Mouse (Mus musculus) embryonic facial prominence, embryonic 11.5 days (tissue): ENCODE results near the gene Helz. TPM values are rescaled to one million over a fixed set of nuclear protein-coding genes. Genes with fewer than 3 reads are reported as not detected.

ENCODE experiments used
- ATAC-seq: fragments of 200-750 bp; cut with Nextera tagmentation; replicated peaks from 2 replicates; pipeline ENCODE4 v1.8.0; 2017; ENCODE audit warnings: low read depth; ENCODE audit not compliant: insufficient number of reproducible peaks, low FRiP score, low TSS enrichment
- DNase-seq: peaks from one replicate; pipeline ENCODE4 v3.0.0-alpha.2; 2015; ENCODE audit warnings: low spot score
- H3K27ac ChIP-seq: fragments of 300-500 bp; sonication (generic); replicated peaks from 2 replicates; pipeline ENCODE4 v1.5.1; 2014; ENCODE audit warnings: mild to moderate bottlenecking, low read depth, low read length, control low read depth
- H3K27me3 ChIP-seq: fragments of 300-500 bp; sonication (generic); 2 replicates; pipeline ENCODE4 v1.6.1; 2014; ENCODE audit warnings: mild to moderate bottlenecking, low read length, moderate library complexity, mixed read lengths; ENCODE audit not compliant: control insufficient read depth, insufficient read depth
- H3K36me3 ChIP-seq: fragments of 300-500 bp; sonication (generic); replicated peaks from 2 replicates; pipeline ENCODE4 v1.6.1; 2014; ENCODE audit warnings: low read depth, mild to moderate bottlenecking, low read length, moderate library complexity, mixed read lengths; ENCODE audit not compliant: control insufficient read depth, insufficient read depth
- H3K4me1 ChIP-seq: fragments of 300-500 bp; sonication (generic); 2 replicates; pipeline ENCODE4 v1.6.1; 2014; ENCODE audit warnings: low read length, mixed read lengths; ENCODE audit not compliant: control insufficient read depth, insufficient read depth
- H3K4me2 ChIP-seq: fragments of 300-500 bp; sonication (generic); 2 replicates; pipeline ENCODE4 v1.6.1; 2014; ENCODE audit warnings: low read depth, mild to moderate bottlenecking, control low read depth, low read length, moderate library complexity
- H3K4me3 ChIP-seq: fragments of 300-500 bp; sonication (generic); 2 replicates; pipeline ENCODE4 v1.5.1; 2014; ENCODE audit warnings: low read depth, low read length, control low read depth
- H3K9ac ChIP-seq: fragments of 300-500 bp; sonication (generic); replicated peaks from 2 replicates; pipeline ENCODE4 v1.6.1; 2014; ENCODE audit warnings: mild to moderate bottlenecking, control low read depth, low read length
- H3K9me3 ChIP-seq: fragments of 300-500 bp; sonication (generic); replicated peaks from 2 replicates; pipeline ENCODE4 v1.6.1; 2016; ENCODE audit warnings: mild to moderate bottlenecking, low read length, inconsistent platforms, mixed read lengths; ENCODE audit not compliant: control insufficient read depth
- WGBS: fragments of 180-500 bp; shearing (Covaris S2); extraction: QIAGEN DNeasy Blood & Tissue Kit; methylation state at CpG from one replicate; pipeline ENCODE4 v1.1.7; 2014; 5-methylcytosine and 5-hydroxymethylcytosine counted together
- polyA plus RNA-seq: library from polyadenylated mRNA; unstranded; fragments of >200 nt; fragmentation: Nextera tagmentation; extraction: Ambion mirVana; gene quantifications from 2 replicates; pipeline ENCODE4 v1.2.1, GENCODE M21; 2014

The Helz gene
- polyA plus RNA-seq, 1 experiment from 2014 or later, result 15.3 TPM

GRCm38 (mm10) chr11:107649458-107649857 is 101.7 kb downstream of the Helz start:
- no peak for ATAC-seq
- Histone ChIP-seq H3K4me1 (no peaks in the 10 kb centered on the region), H3K27ac (no peak overlapping the region), H3K9me3 (no peaks in the 10 kb centered on the region), H3K4me2 (no peak overlapping the region), H3K9ac (no peak overlapping the region), H3K36me3 (no peaks in the 10 kb centered on the region; the same call in 1 of the 2 replicates), H3K27me3 (no peaks in the 10 kb centered on the region), H3K4me3 (no peak overlapping the region)
- 94% methylated on average over 14 of the region's 14 CpGs for WGBS
- DNase-seq, result no peak

- H3K9ac ChIP-seq, result no peak overlapping the region
- no peaks in the 10 kb centered on the region; the same call in 1 of the 2 replicates for H3K36me3 ChIP-seq
- H3K4me1 ChIP-seq, result no peaks in the 10 kb centered on the region
Observed at GRCm38 (mm10) chr11:107650422-107651051, 102.8 kb downstream of the Helz start.

GRCm38 (mm10) chr11:107651391-107651790 is 103.7 kb downstream of the Helz start:
- no peaks in the 10 kb centered on the region for H3K27me3 ChIP-seq
- no peak overlapping the region for H3K4me2 ChIP-seq
- H3K9me3 ChIP-seq, result no peaks in the 10 kb centered on the region
- no peak overlapping the region for H3K27ac ChIP-seq
- DNase-seq (no peak), ATAC-seq (no peak)
- 92% methylated on average over 7 of the region's 7 CpGs for WGBS
- no peaks in the 10 kb centered on the region for H3K4me1 ChIP-seq
- no peak overlapping the region for H3K4me3 ChIP-seq
- no peak overlapping the region for H3K9ac ChIP-seq
- H3K36me3 ChIP-seq, result peaks cover 2% of the 10 kb centered on the region; the same call in 1 of the 2 replicates

More at GRCm38 (mm10) chr11:107650422-107651051, 102.8 kb downstream of the Helz start:
- Histone ChIP-seq H3K27me3 (no peaks in the 10 kb centered on the region), H3K4me2 (no peak overlapping the region), H3K27ac (no peak overlapping the region), H3K4me3 (no peak overlapping the region), H3K9me3 (no peaks in the 10 kb centered on the region)
- 74% methylated on average over 6 of the region's 6 CpGs for WGBS
- ATAC-seq (no peak), DNase-seq (no peak)

- peaks cover 2% of the 10 kb centered on the region; the same call in 1 of the 2 replicates for H3K36me3 ChIP-seq
- no peak overlapping the region for H3K9ac ChIP-seq
- no peak overlapping the region for H3K27ac ChIP-seq
- DNase-seq (no peak), ATAC-seq (no peak)
- no peak overlapping the region for H3K4me2 ChIP-seq
- WGBS, result 73% methylated on average over 8 of the region's 8 CpGs
- no peaks in the 10 kb centered on the region for H3K27me3 ChIP-seq
- no peaks in the 10 kb centered on the region for H3K4me1 ChIP-seq
- no peak overlapping the region for H3K4me3 ChIP-seq
- H3K9me3 ChIP-seq, result no peaks in the 10 kb centered on the region
Observed at GRCm38 (mm10) chr11:107652137-107652536, 104.4 kb downstream of the Helz start.

GRCm38 (mm10) chr11:107655538-107655937 is 107.8 kb downstream of the Helz start:
- H3K4me1 ChIP-seq, result no peaks in the 10 kb centered on the region
- WGBS, result 88% methylated on average over 4 of the region's 4 CpGs
- no peak overlapping the region for H3K27ac ChIP-seq
- ATAC-seq (no peak), DNase-seq (no peak)
- H3K27me3 ChIP-seq, result no peaks in the 10 kb centered on the region
- H3K4me2 ChIP-seq, result no peak overlapping the region
- H3K9ac ChIP-seq, result no peak overlapping the region
- H3K9me3 ChIP-seq, result no peaks in the 10 kb centered on the region
- no peak overlapping the region for H3K4me3 ChIP-seq
- H3K36me3 ChIP-seq, result peaks cover 2% of the 10 kb centered on the region; the same call in 1 of the 2 replicates

GRCm38 (mm10) chr11:107657117-107657516 is 109.4 kb downstream of the Helz start:
- no peak overlapping the region for H3K4me3 ChIP-seq
- no peaks in the 10 kb centered on the region for H3K9me3 ChIP-seq
- no peak overlapping the region for H3K9ac ChIP-seq
- ATAC-seq, result no peak
- peaks cover 6% of the 10 kb centered on the region for H3K36me3 ChIP-seq
- 86% methylated on average over 5 of the region's 5 CpGs for WGBS
- H3K27me3 ChIP-seq, result no peaks in the 10 kb centered on the region
- no peak overlapping the region for H3K27ac ChIP-seq
- no peak for DNase-seq
- H3K4me1 ChIP-seq, result no peaks in the 10 kb centered on the region
- H3K4me2 ChIP-seq, result no peak overlapping the region

- Histone ChIP-seq H3K27me3 (no peaks in the 10 kb centered on the region), H3K9ac (no peak overlapping the region), H3K4me1 (no peaks in the 10 kb centered on the region), H3K36me3 (peaks cover 6% of the 10 kb centered on the region), H3K4me2 (no peak overlapping the region), H3K9me3 (no peaks in the 10 kb centered on the region), H3K4me3 (no peak overlapping the region), H3K27ac (no peak overlapping the region)
- no peak for DNase-seq
- WGBS, result 93% methylated on average over 4 of the region's 4 CpGs
- no peak for ATAC-seq
Observed at GRCm38 (mm10) chr11:107660452-107660851, 112.7 kb downstream of the Helz start.

- Histone ChIP-seq H3K27me3 (no peaks in the 10 kb centered on the region), H3K4me1 (no peaks in the 10 kb centered on the region), H3K9ac (no peak overlapping the region), H3K27ac (no peak overlapping the region), H3K4me2 (no peak overlapping the region), H3K9me3 (no peaks in the 10 kb centered on the region), H3K4me3 (no peak overlapping the region), H3K36me3 (peaks cover 4% of the 10 kb centered on the region)
- ATAC-seq, result no peak
- WGBS, result 85% methylated on average over 5 of the region's 5 CpGs
- no peak for DNase-seq
Observed at GRCm38 (mm10) chr11:107662666-107663065, 114.9 kb downstream of the Helz start.
